Mouse (Mus musculus) spleen, postnatal 14 days (tissue): ENCODE measurements around the gene Dcaf17.

Experiments used
- DNase-seq, 2 experiments: peaks; one replicate each; pipeline ENCODE4 v3.0.0; 2021 to 2022; ENCODE audit warnings: low spot score in 2 of 2

Gene Dcaf17

GRCm38 (mm10) chr2:71120844-71121243, 65.7 kb downstream of the Dcaf17 start:
- DNase-seq = no peak

GRCm38 (mm10) chr2:71121406-71121805, 66.3 kb downstream of the Dcaf17 start:
- no peak for DNase-seq

GRCm38 (mm10) chr2:71122268-71123029, 67.3 kb downstream of the Dcaf17 start:
- DNase-seq = no peak

- DNase-seq = no peak
These were observed 68.5 kb downstream of the Dcaf17 start for GRCm38 (mm10) chr2:71123591-71123990.

- DNase-seq = no peak
These were observed 72.8 kb downstream of the Dcaf17 start for GRCm38 (mm10) chr2:71127779-71128534.

- no peak for DNase-seq
These were observed 75.2 kb downstream of the Dcaf17 start for GRCm38 (mm10) chr2:71130366-71130765.

GRCm38 (mm10) chr2:71131866-71132496, 76.9 kb downstream of the Dcaf17 start:
- no peak for DNase-seq

GRCm38 (mm10) chr2:71134041-71134505, 78.9 kb downstream of the Dcaf17 start:
- no peak for DNase-seq

- DNase-seq = no peak
These were observed 79.7 kb downstream of the Dcaf17 start for GRCm38 (mm10) chr2:71134836-71135235.

GRCm38 (mm10) chr2:71140622-71141021, 85.5 kb downstream of the Dcaf17 start:
- DNase-seq = no peak

GRCm38 (mm10) chr2:71142410-71142809, 87.3 kb downstream of the Dcaf17 start:
- no peak for DNase-seq

GRCm38 (mm10) chr2:71145853-71146252, 90.7 kb downstream of the Dcaf17 start:
- DNase-seq = no peak

- no peak for DNase-seq
These were observed 91.1 kb downstream of the Dcaf17 start for GRCm38 (mm10) chr2:71146266-71146665.

- no peak for DNase-seq
These were observed 92.7 kb downstream of the Dcaf17 start for GRCm38 (mm10) chr2:71147816-71148215.
